In the genomic region with DNA sequence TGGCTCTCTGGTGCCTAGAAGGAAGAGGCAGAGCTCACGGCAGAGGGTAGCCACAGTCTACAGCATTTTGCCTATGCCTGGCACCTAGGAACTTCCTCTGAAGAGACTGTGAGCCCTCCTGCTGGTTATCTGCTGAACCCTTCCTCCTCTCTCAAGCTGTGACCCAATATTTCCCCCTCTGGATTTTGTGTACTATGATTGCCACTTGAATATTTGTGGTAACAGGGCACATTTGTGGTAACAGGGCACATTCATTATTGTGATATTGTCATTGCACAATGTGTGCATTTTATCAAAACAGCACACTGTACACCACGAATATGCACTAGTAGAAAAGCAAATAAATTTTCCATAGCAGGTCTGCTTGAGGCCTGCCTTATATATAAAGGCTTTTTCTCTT, we compare ENCODE assay signal across 12 mouse cellular contexts.
A peak's percentile ranks its signal among the peaks of the same experiment; 100 is the strongest.
DNase-seq lines count a peak whose midpoint lies in the region; ATAC-seq and TF ChIP-seq lines count a peak whose summit lies in the region.
"Had no signal": no experiment of that assay in that cellular context is flagged by ENCODE, and none has a peak within 500 bp of the region (broad histone marks: within the 10 kb centered on the region; RNA-seq: fewer than 3 reads in every experiment).

No protein-coding gene starts in this region.

- WGBS in forebrain, embryonic 10.5 days = 66% methylated on average over 2 of the region's 2 CpGs
- 50% methylated on average over 2 of the region's 2 CpGs for WGBS in forebrain, postnatal 0 days
- 57% methylated on average over 2 of the region's 2 CpGs for WGBS in hindbrain, embryonic 10.5 days
- WGBS in hindbrain, postnatal 0 days = 55% methylated on average over 2 of the region's 2 CpGs
- WGBS in forebrain, embryonic 16.5 days = 48% methylated on average over 2 of the region's 2 CpGs

- DNase-seq in forebrain, embryonic 10.5 days (ENCODE audit: extremely low spot score, low spot score) = no peak
- no peak for DNase-seq in forebrain, postnatal 0 days
- no peak for DNase-seq in hindbrain, embryonic 10.5 days (ENCODE audit: low spot score)
- DNase-seq in hindbrain, postnatal 0 days (ENCODE audit: low spot score) = no peak
- DNase-seq in 3T3-L1 (ENCODE audit: low read depth, low spot score) = peak; percentile 76
- DNase-seq in gastrocnemius, postnatal 10 days = no peak
- DNase-seq: cerebellum, adult 11 months; lung, embryonic 14.5 days had no signal

- H3K4me3 ChIP-seq in forebrain, embryonic 10.5 days = no peak overlapping the region
- no peak overlapping the region for H3K4me3 ChIP-seq in forebrain, postnatal 0 days (ENCODE audit: low read depth, low read length)
- no peak overlapping the region for H3K4me3 ChIP-seq in hindbrain, embryonic 10.5 days
- H3K4me3 ChIP-seq in hindbrain, postnatal 0 days (ENCODE audit: low read length) = no peak overlapping the region
- no peak overlapping the region for H3K4me3 ChIP-seq in forebrain, embryonic 16.5 days (replicated peaks; ENCODE audit: low read length)
- H3K4me3 ChIP-seq: midbrain, embryonic 10.5 days had no signal

- H3K9ac ChIP-seq in forebrain, postnatal 0 days = no peak overlapping the region
- H3K9ac ChIP-seq in hindbrain, postnatal 0 days (replicated peaks; ENCODE audit: low read length) = no peak overlapping the region
- H3K9ac ChIP-seq in forebrain, embryonic 16.5 days (replicated peaks; ENCODE audit: low read depth, low read length) = no peak overlapping the region
- H3K9ac ChIP-seq: lung, embryonic 14.5 days had no signal

- TF ChIP-seq CTCF in forebrain, postnatal 0 days (IDR thresholded peaks at IDR 0.05; ENCODE audit: low read depth) = no peak
- TF ChIP-seq CTCF in hindbrain, postnatal 0 days (IDR thresholded peaks at IDR 0.05; ENCODE audit: low read depth) = no peak

- no peak for ATAC-seq in forebrain, postnatal 0 days
- ATAC-seq in hindbrain, postnatal 0 days = no peak
- no peak for ATAC-seq in forebrain, embryonic 16.5 days
- ATAC-seq in cerebellum, adult (ENCODE audit: insufficient number of reproducible peaks, low FRiP score, low TSS enrichment) = no peak

- H3K36me3 ChIP-seq in forebrain, embryonic 10.5 days (replicated peaks) = no peaks in the 10 kb centered on the region
- H3K36me3 ChIP-seq in forebrain, postnatal 0 days (ENCODE audit: insufficient read depth) = no peaks in the 10 kb centered on the region
- H3K36me3 ChIP-seq in hindbrain, embryonic 10.5 days = no peaks in the 10 kb centered on the region
- no peaks in the 10 kb centered on the region for H3K36me3 ChIP-seq in hindbrain, postnatal 0 days (ENCODE audit: insufficient read depth, low read length)
- H3K36me3 ChIP-seq in forebrain, embryonic 16.5 days (ENCODE audit: control insufficient read depth, insufficient read depth) = no peaks in the 10 kb centered on the region
- H3K36me3 ChIP-seq: midbrain, embryonic 10.5 days had no signal

- H3K4me1 ChIP-seq in forebrain, embryonic 10.5 days = peaks cover 77% of the 10 kb centered on the region
- peaks cover 23% of the 10 kb centered on the region for H3K4me1 ChIP-seq in forebrain, postnatal 0 days (ENCODE audit: insufficient read depth)
- peaks cover 91% of the 10 kb centered on the region for H3K4me1 ChIP-seq in hindbrain, embryonic 10.5 days (replicated peaks)
- H3K4me1 ChIP-seq in hindbrain, postnatal 0 days (ENCODE audit: insufficient read depth, low read length) = peaks cover 26% of the 10 kb centered on the region
- H3K4me1 ChIP-seq in forebrain, embryonic 16.5 days (replicated peaks; ENCODE audit: control insufficient read depth, insufficient read depth, low read length) = peaks cover 43% of the 10 kb centered on the region

- H3K9me3 ChIP-seq in forebrain, embryonic 10.5 days = no peaks in the 10 kb centered on the region
- no peaks in the 10 kb centered on the region for H3K9me3 ChIP-seq in forebrain, postnatal 0 days (ENCODE audit: low read length)
- H3K9me3 ChIP-seq in hindbrain, embryonic 10.5 days = no peaks in the 10 kb centered on the region
- H3K9me3 ChIP-seq in hindbrain, postnatal 0 days (ENCODE audit: low read length) = no peaks in the 10 kb centered on the region
- no peaks in the 10 kb centered on the region for H3K9me3 ChIP-seq in forebrain, embryonic 16.5 days (ENCODE audit: control insufficient read depth, low read length)
- H3K9me3 ChIP-seq: midbrain, embryonic 10.5 days had no signal

- H3K4me2 ChIP-seq in forebrain, postnatal 0 days (ENCODE audit: low read depth) = no peak overlapping the region
- no peak overlapping the region for H3K4me2 ChIP-seq in hindbrain, postnatal 0 days (ENCODE audit: low read depth, low read length)
- H3K4me2 ChIP-seq in forebrain, embryonic 16.5 days (ENCODE audit: low read length) = no peak overlapping the region
- H3K4me2 ChIP-seq: lung, embryonic 14.5 days had no signal

- peak overlapping the region; percentile 42; the same call in 1 of the 2 replicates for H3K27ac ChIP-seq in forebrain, embryonic 10.5 days
- H3K27ac ChIP-seq in forebrain, postnatal 0 days (ENCODE audit: low read depth, low read length) = no peak overlapping the region
- peak overlapping the region; percentile 72; the same call in 1 of the 2 replicates for H3K27ac ChIP-seq in hindbrain, embryonic 10.5 days
- no peak overlapping the region for H3K27ac ChIP-seq in hindbrain, postnatal 0 days
- peak overlapping the region; percentile 13; the same call in 1 of the 2 replicates for H3K27ac ChIP-seq in forebrain, embryonic 16.5 days (ENCODE audit: low read length)
- H3K27ac ChIP-seq: kidney, postnatal 0 days had no signal

- no peaks in the 10 kb centered on the region for H3K27me3 ChIP-seq in forebrain, embryonic 10.5 days (ENCODE audit: poor library complexity, severe bottlenecking)
- no peaks in the 10 kb centered on the region for H3K27me3 ChIP-seq in forebrain, postnatal 0 days (ENCODE audit: insufficient read depth, low read length)
- H3K27me3 ChIP-seq in hindbrain, embryonic 10.5 days (ENCODE audit: insufficient read depth, poor library complexity, severe bottlenecking) = no peaks in the 10 kb centered on the region
- no peaks in the 10 kb centered on the region for H3K27me3 ChIP-seq in hindbrain, postnatal 0 days (ENCODE audit: insufficient read depth, low read length)
- no peaks in the 10 kb centered on the region for H3K27me3 ChIP-seq in forebrain, embryonic 16.5 days (replicated peaks; ENCODE audit: control insufficient read depth, insufficient read depth, low read length)

Comparison
In these comparisons a context has a peak if more than half of its experiments do, and no peak if none do; other contexts are left out.
1. H3K27ac ChIP-seq: peak in forebrain, embryonic 10.5 days (single experiment), hindbrain, embryonic 10.5 days (single experiment) and forebrain, embryonic 16.5 days (single experiment); none in forebrain, postnatal 0 days (single experiment) and hindbrain, postnatal 0 days (single experiment).